Mouse (Mus musculus) bone marrow, adult 2 months (tissue): ENCODE data around the gene Stk32c.

Experiments
- CTCF ChIP-seq: fragments of 200-500 bp; IDR thresholded peaks from 2 replicates; pipeline ENCODE4 v1.5.1; 2011; ENCODE audit warnings: low read length, control low read depth; ENCODE audit not compliant: control insufficient read depth, insufficient read depth
- POLR2A ChIP-seq: fragments of 200-500 bp; IDR thresholded peaks from 2 replicates; pipeline ENCODE4 v1.6.1; 2011; ENCODE audit warnings: low read depth, mild to moderate bottlenecking, control low read depth, low read length, borderline replicate concordance; ENCODE audit not compliant: control insufficient read depth

DNA sequence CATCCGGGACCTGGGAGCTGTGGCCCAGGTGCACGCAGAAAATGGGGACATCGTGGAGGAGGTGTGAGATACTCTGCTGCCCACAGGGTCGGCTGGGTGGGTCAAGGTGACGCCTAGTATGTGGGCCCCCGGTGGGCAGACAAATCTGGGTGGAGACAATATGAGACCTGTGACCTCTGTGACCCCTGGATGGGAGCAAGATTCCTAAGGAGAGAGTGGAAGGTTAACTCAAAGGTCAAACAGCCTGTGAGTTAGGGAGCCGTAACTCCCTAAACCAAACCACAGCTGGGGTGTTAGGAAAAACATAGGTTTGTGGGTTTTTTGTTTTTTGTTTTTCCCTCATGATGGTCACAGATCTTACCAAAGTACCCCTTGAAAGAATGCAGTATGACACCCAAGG, 119.3 kb downstream of the Stk32c start:
- TF ChIP-seq CTCF: no peak
- TF ChIP-seq POLR2A: no peak
